Mouse (Mus musculus) brain, embryonic 14.5 days (tissue): Measurements from ENCODE around the gene Hus1b.

Experiments
- CTCF ChIP-seq: fragments of 200-500 bp; IDR thresholded peaks from 2 replicates; pipeline ENCODE4 v1.5.1; 2012; ENCODE audit warnings: inconsistent platforms, mild to moderate bottlenecking, moderate library complexity, borderline replicate concordance; ENCODE audit not compliant: insufficient read depth, insufficient read length; ENCODE audit errors: extremely low read depth
- POLR2A ChIP-seq: fragments of 200-500 bp; IDR thresholded peaks from 2 replicates; pipeline ENCODE4 v1.6.1; 2012; ENCODE audit warnings: mild to moderate bottlenecking, inconsistent platforms, borderline replicate concordance; ENCODE audit not compliant: poor library complexity, insufficient read depth, insufficient read length, severe bottlenecking; ENCODE audit errors: extremely low read depth

DNA sequence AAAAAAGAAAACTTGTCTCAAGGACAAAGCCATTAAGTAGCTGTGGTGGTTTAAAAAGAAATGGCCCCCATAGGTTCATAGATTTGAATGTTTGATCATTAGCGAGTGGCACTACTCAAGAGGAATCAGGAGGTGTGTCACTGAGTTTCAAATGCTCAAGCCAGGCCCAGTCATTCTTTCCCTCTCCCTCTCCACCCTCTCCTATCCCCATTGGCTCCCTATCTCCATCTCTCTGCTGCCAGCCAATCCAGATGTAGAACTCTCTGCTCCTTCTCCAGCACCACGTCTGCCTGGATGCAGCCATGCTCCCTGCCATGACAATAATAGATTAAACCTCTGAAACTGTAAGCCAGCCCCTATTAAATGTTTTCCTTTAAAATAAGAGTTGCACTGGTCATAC is 14.4 kb upstream of the Hus1b start:
- TF ChIP-seq CTCF (no peak), POLR2A (no peak)
